Mouse (Mus musculus) small intestine, adult 2 months (tissue): ENCODE measurements around the gene Lbx1.

Source experiments
- CTCF ChIP-seq: fragments of 200-500 bp; IDR thresholded peaks from 2 replicates; pipeline ENCODE4 v1.5.1; 2012; ENCODE audit warnings: low read depth, mild to moderate bottlenecking, control low read depth, inconsistent platforms, low read length, moderate library complexity, mixed read lengths; ENCODE audit not compliant: insufficient replicate concordance, insufficient read length; ENCODE audit errors: extremely low read depth
- POLR2A ChIP-seq: fragments of 200-500 bp; IDR thresholded peaks from 2 replicates; pipeline ENCODE4 v1.6.1; 2012; ENCODE audit warnings: low read depth, mild to moderate bottlenecking, control low read depth, inconsistent platforms, low read length, moderate library complexity

GRCm38 (mm10) chr19:45196967-45197366 is 38.6 kb downstream of the Lbx1 start:
- TF ChIP-seq CTCF (no peak), POLR2A (no peak)
